Mouse (Mus musculus) adipose tissue, adult 10 weeks (tissue): Measurements from ENCODE around the gene Lsm3. TPM values are rescaled to one million over a fixed set of nuclear protein-coding genes. Genes with fewer than 3 reads are reported as not detected.

Experiments
- polyA plus RNA-seq: library from polyadenylated mRNA; stranded (reverse); fragments of 350-450 nt; fragmentation: Illumina TruSeq; extraction: RNeasy Lipid Tissue Mini Kit (QIAGEN cat#74804); gene quantifications from one replicate; pipeline ENCODE4 v1.2.3, GENCODE M21; 2014; ENCODE audit warnings: low read depth, low replicate concordance

Lsm3 gene
- 63.5 TPM for polyA plus RNA-seq

GRCm38 (mm10) chr6:91515545-91516449, at the start of gene Lsm3, which contains the start of gene Xpc:
Lsm3 (plus strand) TSS chr6:91515928.
Xpc (minus strand) TSS chr6:91515888.

DNA sequence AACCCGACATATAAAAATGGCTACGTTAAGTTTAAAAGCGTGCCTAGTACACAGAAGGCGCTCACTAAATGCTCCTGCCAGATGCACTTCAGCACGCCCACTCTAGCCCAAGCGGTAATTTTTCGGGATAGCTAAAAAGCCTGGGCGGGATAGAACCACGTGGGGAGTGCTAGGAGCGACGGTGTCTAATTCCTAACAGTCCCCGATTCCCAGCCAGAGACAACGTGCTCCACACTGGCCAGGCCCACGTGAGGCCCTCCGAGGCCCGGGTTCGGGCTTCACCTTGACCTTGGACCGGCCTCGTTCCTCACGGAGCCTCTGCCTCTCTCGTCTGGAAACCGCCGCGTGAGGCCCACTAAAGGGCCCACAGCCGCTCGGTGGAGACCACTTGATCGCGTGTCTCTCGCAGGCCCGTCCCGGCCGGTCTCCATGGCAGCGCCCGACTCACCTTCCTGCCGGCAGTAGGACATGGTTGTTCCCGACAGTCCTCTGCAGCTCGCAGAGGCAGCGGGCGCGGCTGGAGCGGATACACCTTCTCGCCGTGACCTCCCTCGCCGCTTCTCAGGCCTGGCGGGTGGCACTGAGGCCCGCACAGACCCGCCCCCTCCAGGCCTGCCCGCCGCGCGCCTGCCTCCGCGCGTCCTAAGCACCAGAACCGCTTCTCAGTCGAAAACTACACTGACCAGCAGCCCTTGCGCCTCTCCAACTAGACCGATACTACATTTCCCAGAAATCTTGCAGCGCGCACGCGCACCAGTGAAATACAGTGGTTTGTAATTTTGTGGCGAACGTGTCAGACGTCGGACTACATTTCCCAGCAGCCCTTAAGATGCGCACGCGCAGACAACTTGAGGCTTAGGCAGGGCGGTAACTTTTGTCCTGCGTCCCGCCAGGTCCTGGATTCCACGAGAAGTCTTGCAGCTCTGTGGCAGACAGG, 42.6 kb upstream of the Lsm3 start, which contains the start of the genes Chchd4 and Tmem43:
Gene Chchd4 (minus strand): TSS at position 679 of the 937 bp plus-strand sequence.
Gene Tmem43 (plus strand): TSS at position 836 of the 937 bp plus-strand sequence.

Other genes starting within 250 kb of the Lsm3 start
- gene Wnt7a, start 104.6 kb upstream of the Lsm3 start, polyA plus RNA-seq = not detected
- gene Chchd4, start 42.4 kb upstream of the Lsm3 start, polyA plus RNA-seq = 8.0 TPM
- gene Tmem43, start 42.2 kb upstream of the Lsm3 start, polyA plus RNA-seq = 107 TPM
- gene Xpc, start within 50 bp of the Lsm3 start, polyA plus RNA-seq = 20.9 TPM
- 30.2 TPM for gene Slc6a6, start 168.1 kb downstream of the Lsm3 start, polyA plus RNA-seq